Comparison of ENCODE assay signal across 16 mouse cellular contexts in genomic region chr2:93521571-93521970, GRCm38 (mm10). TPM values are rescaled to one million over a fixed set of nuclear protein-coding genes. Genes with fewer than 3 reads are reported as not detected.
DNase-seq lines count a peak whose midpoint lies in the region; ATAC-seq lines count a peak whose summit lies in the region.
"Had no signal": no experiment of that assay in that cellular context is flagged by ENCODE, and none has a peak within 500 bp of the region (broad histone marks: within the 10 kb centered on the region; RNA-seq: fewer than 3 reads in every experiment).

No protein-coding gene starts in this region.

- H3K4me1 ChIP-seq in heart, embryonic 11.5 days (ENCODE audit: control insufficient read depth, insufficient read depth, low read length) = peaks cover 4% of the 10 kb centered on the region; the same call in 1 of the 2 replicates
- peaks cover 25% of the 10 kb centered on the region for H3K4me1 ChIP-seq in heart, embryonic 10.5 days
- H3K4me1 ChIP-seq in embryonic facial prominence, embryonic 14.5 days (ENCODE audit: control insufficient read depth, insufficient read depth, low read length) = peaks cover 37% of the 10 kb centered on the region
- H3K4me1 ChIP-seq in midbrain, embryonic 16.5 days (ENCODE audit: control insufficient read depth, insufficient read depth, low read length) = peaks cover 5% of the 10 kb centered on the region

- DNase-seq in heart, embryonic 10.5 days (ENCODE audit: low spot score) = no peak
- DNase-seq in Muller cell, postnatal 12 days (ENCODE audit: inconsistent ontology term) = peak; percentile 38
- DNase-seq in embryonic facial prominence, embryonic 14.5 days (ENCODE audit: low spot score) = no peak
- no peak for DNase-seq in frontal cortex, adult 2 months (ENCODE audit: extremely low spot score in 1 of 2, low spot score in 1 of 2)
- DNase-seq: adrenal gland, postnatal 36 days; B cell, adult 2 months; liver; thymus, postnatal 36 days had no signal

- 70% methylated on average over 6 of the region's 6 CpGs for WGBS in heart, embryonic 11.5 days (ENCODE audit: insufficient replicate concordance)
- WGBS in heart, embryonic 10.5 days = 82% methylated on average over 6 of the region's 6 CpGs
- 61% methylated on average over 6 of the region's 6 CpGs for WGBS in embryonic facial prominence, embryonic 14.5 days
- 68% methylated on average over 6 of the region's 6 CpGs for WGBS in midbrain, embryonic 16.5 days

- peak overlapping the region; percentile 22 for H3K4me2 ChIP-seq in heart, embryonic 11.5 days
- 0 out of 2 replicates have a peak overlapping the region, but pooled peaks have one; percentile 18 for H3K4me2 ChIP-seq in embryonic facial prominence, embryonic 14.5 days (ENCODE audit: low read depth, low read length)
- H3K4me2 ChIP-seq in midbrain, embryonic 16.5 days (ENCODE audit: low read length) = no peak overlapping the region; the same call in 1 of the 2 replicates
- H3K4me2 ChIP-seq: lung, embryonic 14.5 days had no signal

- no peak overlapping the region for H3K9ac ChIP-seq in heart, embryonic 11.5 days (ENCODE audit: low read depth, low read length)
- no peak overlapping the region for H3K9ac ChIP-seq in embryonic facial prominence, embryonic 14.5 days (ENCODE audit: low read depth, low read length)
- no peak overlapping the region for H3K9ac ChIP-seq in midbrain, embryonic 16.5 days (ENCODE audit: low read depth, low read length)
- H3K9ac ChIP-seq: kidney, embryonic 15.5 days; lung, embryonic 14.5 days had no signal

- no peak overlapping the region for H3K27ac ChIP-seq in heart, embryonic 11.5 days (ENCODE audit: low read depth, low read length)
- H3K27ac ChIP-seq in heart, embryonic 10.5 days = no peak overlapping the region
- peak overlapping the region; percentile 66 for H3K27ac ChIP-seq in embryonic facial prominence, embryonic 14.5 days (replicated peaks; ENCODE audit: low read depth, low read length)
- no peak overlapping the region for H3K27ac ChIP-seq in midbrain, embryonic 16.5 days (ENCODE audit: low read length)
- H3K27ac ChIP-seq: kidney, embryonic 15.5 days; layer of hippocampus, adult 2 months; left cerebral cortex, adult 2 months had no signal

- ATAC-seq in heart, embryonic 11.5 days (replicated peaks; ENCODE audit: insufficient number of reproducible peaks, low FRiP score, low TSS enrichment) = no peak
- no peak for ATAC-seq in embryonic facial prominence, embryonic 14.5 days (ENCODE audit: low read depth)
- ATAC-seq in midbrain, embryonic 16.5 days = peak; percentile 39; the same call in 1 of the 2 replicates
- ATAC-seq in inflammation-experienced regulatory T-cells, adult 6 months = no peak

- no peaks in the 10 kb centered on the region for H3K36me3 ChIP-seq in heart, embryonic 11.5 days (ENCODE audit: control insufficient read depth, insufficient read depth, low read length)
- H3K36me3 ChIP-seq in heart, embryonic 10.5 days = no peaks in the 10 kb centered on the region
- H3K36me3 ChIP-seq in embryonic facial prominence, embryonic 14.5 days (ENCODE audit: control insufficient read depth, insufficient read depth, low read length) = no peaks in the 10 kb centered on the region
- no peaks in the 10 kb centered on the region for H3K36me3 ChIP-seq in midbrain, embryonic 16.5 days (ENCODE audit: control insufficient read depth, insufficient read depth, low read length)
- H3K36me3 ChIP-seq: kidney, embryonic 15.5 days had no signal

- H3K4me3 ChIP-seq in heart, embryonic 11.5 days (ENCODE audit: low read depth, low read length) = no peak overlapping the region
- H3K4me3 ChIP-seq in heart, embryonic 10.5 days = no peak overlapping the region
- no peak overlapping the region for H3K4me3 ChIP-seq in embryonic facial prominence, embryonic 14.5 days (ENCODE audit: low read depth, low read length)
- no peak overlapping the region for H3K4me3 ChIP-seq in midbrain, embryonic 16.5 days (ENCODE audit: low read depth, low read length)
- H3K4me3 ChIP-seq: kidney, embryonic 15.5 days; layer of hippocampus, adult 2 months; left cerebral cortex, adult 2 months had no signal

- H3K9me3 ChIP-seq in heart, embryonic 11.5 days (replicated peaks; ENCODE audit: control insufficient read depth, low read length) = no peaks in the 10 kb centered on the region
- H3K9me3 ChIP-seq in heart, embryonic 10.5 days = no peaks in the 10 kb centered on the region
- no peaks in the 10 kb centered on the region for H3K9me3 ChIP-seq in embryonic facial prominence, embryonic 14.5 days (ENCODE audit: control insufficient read depth, low read length)
- H3K9me3 ChIP-seq in midbrain, embryonic 16.5 days (replicated peaks; ENCODE audit: control insufficient read depth, low read length, poor library complexity, severe bottlenecking) = no peaks in the 10 kb centered on the region
- H3K9me3 ChIP-seq: kidney, embryonic 15.5 days had no signal

- H3K27me3 ChIP-seq in heart, embryonic 11.5 days (ENCODE audit: control insufficient read depth, insufficient read depth, low read length) = peaks cover 2% of the 10 kb centered on the region; the same call in 1 of the 2 replicates
- peaks cover 6% of the 10 kb centered on the region; the same call in 1 of the 2 replicates for H3K27me3 ChIP-seq in heart, embryonic 10.5 days (ENCODE audit: insufficient read depth, poor library complexity, severe bottlenecking)
- no peaks in the 10 kb centered on the region for H3K27me3 ChIP-seq in embryonic facial prominence, embryonic 14.5 days (replicated peaks; ENCODE audit: control insufficient read depth, insufficient read depth, low read length)
- H3K27me3 ChIP-seq in midbrain, embryonic 16.5 days (ENCODE audit: control insufficient read depth, insufficient read depth, low read depth, low read length) = no peaks in the 10 kb centered on the region

RNA-seq across cellular contexts. Expression of gene Gm10803, which starts 38.8 kb away (rescaled TPM):
- polyA plus RNA-seq in heart, embryonic 11.5 days (2014; fragmentation: Nextera tagmentation; extraction: Ambion mirVana) = not detected in 2 replicates
- not detected in 2 replicates for polyA plus RNA-seq in heart, embryonic 10.5 days (2016; fragmentation: Nextera tagmentation; extraction: Ambion mirVana)
- not detected in 2 replicates for polyA plus RNA-seq in embryonic facial prominence, embryonic 14.5 days (2014; fragmentation: Nextera tagmentation; extraction: Ambion mirVana)
- polyA plus RNA-seq in midbrain, embryonic 16.5 days (2015; fragmentation: Nextera tagmentation; extraction: Ambion mirVana) = not detected in 2 replicates
- not detected in 2 replicates for polyA plus RNA-seq in frontal cortex, adult 2 months (2012; rRNA removed)
- not detected for polyA plus RNA-seq in inflammation-experienced regulatory T-cells, adult 6 months (2017; shearing (Covaris generic))
- polyA plus RNA-seq: kidney, embryonic 15.5 days; lung, embryonic 14.5 days; stomach, embryonic 16.5 days had no signal

RNA-seq across cellular contexts. Expression of gene Cd82, which starts 58.6 kb away (rescaled TPM):
- polyA plus RNA-seq in heart, embryonic 11.5 days (2014; fragmentation: Nextera tagmentation; extraction: Ambion mirVana) = 10.6 and 14.3 TPM in 2 replicates
- 12.9 and 16.6 TPM in 2 replicates for polyA plus RNA-seq in heart, embryonic 10.5 days (2016; fragmentation: Nextera tagmentation; extraction: Ambion mirVana)
- 46.0 and 46.9 TPM in 2 replicates for polyA plus RNA-seq in embryonic facial prominence, embryonic 14.5 days (2014; fragmentation: Nextera tagmentation; extraction: Ambion mirVana)
- 19.5 and 22.1 TPM in 2 replicates for polyA plus RNA-seq in midbrain, embryonic 16.5 days (2015; fragmentation: Nextera tagmentation; extraction: Ambion mirVana)
- 28.7 and 30.1 TPM in 2 replicates for polyA plus RNA-seq in frontal cortex, adult 2 months (2012; rRNA removed)
- polyA plus RNA-seq in inflammation-experienced regulatory T-cells, adult 6 months (2017; shearing (Covaris generic)) = 100 to 1,000 TPM; 528 to 940 (median 825) TPM

Comparison
In these comparisons a context has a peak if more than half of its experiments do, and no peak if none do; other contexts are left out.
1. RNA of gene Cd82, which starts 58.6 kb away (polyA plus RNA-seq): 528 to 940 TPM in inflammation-experienced regulatory T-cells, adult 6 months; 46.0 to 46.9 TPM in embryonic facial prominence, embryonic 14.5 days, 28.7 to 30.1 TPM in frontal cortex, adult 2 months, 19.5 to 22.1 TPM in midbrain, embryonic 16.5 days, 10.6 to 14.3 TPM in heart, embryonic 11.5 days and 12.9 to 16.6 TPM in heart, embryonic 10.5 days; every median in the first group is over 10 times any median in the second.